In the genomic region with DNA sequence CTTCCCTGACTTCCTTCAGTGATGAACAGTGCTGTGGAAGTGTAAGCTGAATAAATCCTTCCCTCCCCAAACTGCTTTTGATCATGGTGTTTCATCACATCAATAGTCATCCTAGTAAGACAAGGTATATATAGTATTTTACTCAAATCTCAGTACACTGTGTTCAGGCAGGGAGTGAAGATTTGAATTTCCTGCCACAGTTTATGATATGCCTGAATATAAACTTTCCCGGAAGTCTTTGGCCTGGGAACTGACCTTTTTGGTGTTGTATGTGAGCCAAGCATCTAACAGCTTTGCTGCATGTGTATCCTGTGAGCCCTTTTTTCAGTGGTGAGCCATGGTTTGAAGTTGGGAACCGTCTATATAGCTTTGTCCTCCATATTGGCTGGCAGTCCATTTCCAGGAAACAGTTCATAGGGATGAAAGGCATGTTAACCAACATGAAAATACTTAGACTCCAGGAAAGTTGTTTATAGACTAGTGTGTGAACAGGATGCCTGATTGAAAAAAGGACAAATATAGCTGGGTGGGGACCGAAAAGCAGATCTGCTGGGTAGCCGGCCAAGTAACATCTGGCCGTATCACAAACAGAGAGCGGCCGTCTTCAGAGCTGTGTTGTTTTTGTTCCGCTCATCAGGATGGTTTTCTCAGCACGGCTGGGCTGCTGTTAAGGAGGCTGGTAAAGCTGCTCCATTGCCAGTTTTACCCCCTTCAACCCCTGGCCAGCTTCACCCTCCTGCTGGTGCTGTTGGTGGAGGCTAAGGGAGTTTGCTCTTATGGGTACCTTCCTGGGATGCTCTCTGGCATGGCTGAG, we compare ENCODE assay signal across 9 mouse cellular contexts.
DNase-seq lines count a peak whose midpoint lies in the region; ATAC-seq and TF ChIP-seq lines count a peak whose summit lies in the region.
"Had no signal": no experiment of that assay in that cellular context is flagged by ENCODE, and none has a peak within 500 bp of the region (broad histone marks: within the 10 kb centered on the region; RNA-seq: fewer than 3 reads in every experiment).

No protein-coding gene starts in this region.

- no peak overlapping the region for H3K4me2 ChIP-seq in liver, embryonic 12.5 days
- H3K4me2 ChIP-seq in stomach, embryonic 14.5 days (replicated peaks; ENCODE audit: low read depth, low read length), result peak overlapping the region; percentile 10; the same call in 1 of the 2 replicates

- H3K36me3 ChIP-seq in liver, adult 2 months (ENCODE audit: control insufficient read depth, insufficient read depth, low read length), result no peaks in the 10 kb centered on the region
- H3K36me3 ChIP-seq in liver, embryonic 12.5 days, result no peaks in the 10 kb centered on the region
- no peaks in the 10 kb centered on the region for H3K36me3 ChIP-seq in stomach, embryonic 14.5 days (ENCODE audit: control insufficient read depth, insufficient read depth, low read length)

- TF ChIP-seq CTCF in liver, adult 2 months (IDR thresholded peaks at IDR 0.05; ENCODE audit: low read depth, low read length), result no peak

- no peak overlapping the region for H3K4me3 ChIP-seq in liver, adult 2 months (ENCODE audit: insufficient read depth, low read depth, low read length)
- H3K4me3 ChIP-seq in liver, embryonic 12.5 days, result no peak overlapping the region
- H3K4me3 ChIP-seq in stomach, embryonic 14.5 days (ENCODE audit: low read depth, low read length), result no peak overlapping the region

- DNase-seq in liver, adult 2 months (ENCODE audit: extremely low read depth, low read depth, low spot score), result no peak
- peak; percentile 49 for DNase-seq in heart, adult 8-10 months (ENCODE audit: low spot score)
- peak; percentile 46 for DNase-seq in kidney, postnatal 10 days
- no peak for DNase-seq in adrenal gland, postnatal 4 days (ENCODE audit: low spot score in 2 of 2)
- DNase-seq in left cerebral cortex, adult 8-10 months (ENCODE audit: low spot score in 2 of 2), result no peak
- DNase-seq: liver; thymus, postnatal 36 days had no signal

- ATAC-seq in liver, embryonic 12.5 days, result no peak
- no peak for ATAC-seq in stomach, embryonic 14.5 days (ENCODE audit: insufficient number of reproducible peaks, insufficient read depth, low FRiP score, low read depth)

- no peaks in the 10 kb centered on the region for H3K27me3 ChIP-seq in liver, adult 2 months (ENCODE audit: control insufficient read depth, insufficient read depth, low read length)
- H3K27me3 ChIP-seq in liver, embryonic 12.5 days (replicated peaks), result no peaks in the 10 kb centered on the region
- H3K27me3 ChIP-seq in stomach, embryonic 14.5 days (ENCODE audit: control insufficient read depth, insufficient read depth, low read length), result no peaks in the 10 kb centered on the region

- WGBS in liver, adult 2 months, result 74% methylated on average over 9 of the region's 9 CpGs
- WGBS in liver, embryonic 12.5 days (ENCODE audit: insufficient replicate concordance), result 77% methylated on average over 9 of the region's 9 CpGs
- WGBS in stomach, embryonic 14.5 days, result 53% methylated on average over 9 of the region's 9 CpGs

- no peaks in the 10 kb centered on the region for H3K9me3 ChIP-seq in liver, embryonic 12.5 days (replicated peaks)
- no peaks in the 10 kb centered on the region for H3K9me3 ChIP-seq in stomach, embryonic 14.5 days (ENCODE audit: control insufficient read depth, low read depth, low read length)

- TF ChIP-seq POLR2A in liver, adult 2 months (IDR thresholded peaks at IDR 0.05; ENCODE audit: extremely low read depth, insufficient read depth, low read length), result no peak

- H3K27ac ChIP-seq in liver, adult 2 months (replicated peaks; ENCODE audit: insufficient read depth, low read depth, low read length), result peak overlapping the region; percentile 77
- H3K27ac ChIP-seq in liver, embryonic 12.5 days, result no peak overlapping the region
- H3K27ac ChIP-seq in stomach, embryonic 14.5 days (ENCODE audit: low read length), result peak overlapping the region; percentile 69

- H3K9ac ChIP-seq in liver, adult 2 months (ENCODE audit: low read depth, low read length), result no peak overlapping the region
- H3K9ac ChIP-seq in liver, embryonic 12.5 days, result no peak overlapping the region
- no peak overlapping the region for H3K9ac ChIP-seq in stomach, embryonic 14.5 days (replicated peaks; ENCODE audit: low read depth, low read length)

- H3K4me1 ChIP-seq in liver, adult 2 months (ENCODE audit: control insufficient read depth, insufficient read depth, low read length), result peaks cover 9% of the 10 kb centered on the region; the same call in 1 of the 2 replicates
- H3K4me1 ChIP-seq in liver, embryonic 12.5 days, result peaks cover 4% of the 10 kb centered on the region; the same call in 1 of the 2 replicates
- peaks cover 18% of the 10 kb centered on the region; the same call in 1 of the 2 replicates for H3K4me1 ChIP-seq in stomach, embryonic 14.5 days (ENCODE audit: control insufficient read depth, insufficient read depth, low read length)

- no peaks in the 10 kb centered on the region; the same call in 1 of the 2 replicates for H3K79me2 ChIP-seq in liver, adult 2 months (ENCODE audit: control insufficient read depth, insufficient read depth, low read length)

Comparison
In these comparisons a context has a peak if more than half of its experiments do, and no peak if none do; other contexts are left out.
1. DNase-seq: peak in heart, adult 8-10 months (single experiment) and kidney, postnatal 10 days (single experiment); none in liver, adult 2 months (single experiment), adrenal gland, postnatal 4 days (0 of 2) and left cerebral cortex, adult 8-10 months (0 of 2).